ENCODE assay signal across 22 mouse cellular contexts in genomic region chr11:115271481-115271880, GRCm38 (mm10). TPM values are rescaled to one million over a fixed set of nuclear protein-coding genes. Genes with fewer than 3 reads are reported as not detected.
DNase-seq lines count a peak whose midpoint lies in the region.
"Had no signal": no experiment of that assay in that cellular context is flagged by ENCODE, and none has a peak within 500 bp of the region (broad histone marks: within the 10 kb centered on the region; RNA-seq: fewer than 3 reads in every experiment).

No protein-coding gene starts in this region.

- peak; percentile 63 for DNase-seq in adrenal gland, adult 2 months
- DNase-seq in adrenal gland, postnatal 14 days, result no peak
- peak; percentile 72 for DNase-seq in cerebellum, adult 9-11 months
- no peak for DNase-seq in cerebellum, postnatal 4 days (ENCODE audit: low spot score in 2 of 2)
- DNase-seq: adrenal gland, postnatal 10 days; adrenal gland, postnatal 36 days; cerebellum, adult 11 months; cerebellum, adult 2 months; cerebellum, adult 9-10 months; embryo, embryonic 11 days had no signal

RNA-seq across cellular contexts. Expression of gene Grin2c, which starts 4.4 kb away (rescaled TPM):
- 1 to 10 TPM; 2.3 to 9.4 TPM for total RNA-seq in adrenal gland, adult 2 months (2021)
- polyA plus RNA-seq in adrenal gland, adult 2 months (2012; rRNA removed), result 13.8 and 25.5 TPM in 2 replicates
- total RNA-seq in adrenal gland, postnatal 14 days (2021), result 0.90 and 0.96 TPM in 2 replicates
- total RNA-seq: common myeloid progenitor, adult 5-6 weeks; MEL had no signal
- polyA plus RNA-seq: C2C12; embryonic facial prominence, embryonic 13.5 days; embryonic facial prominence, embryonic 15.5 days; forebrain, embryonic 10.5 days; forebrain, embryonic 12.5 days had no signal

RNA-seq across cellular contexts. Expression of gene Fdxr, which starts 5.4 kb away (rescaled TPM):
- 1,000 to 10,000 TPM; 1,196 to 1,476 TPM for total RNA-seq in adrenal gland, adult 2 months (2021)
- polyA plus RNA-seq in adrenal gland, adult 2 months (2012; rRNA removed), result 2,178 and 2,420 TPM in 2 replicates
- 592 and 605 TPM in 2 replicates for total RNA-seq in adrenal gland, postnatal 14 days (2021)

RNA-seq across cellular contexts. Expression of gene Fads6, which starts 26.0 kb away (rescaled TPM):
- total RNA-seq in adrenal gland, adult 2 months (2021), result 10 to 100 TPM; 56.7 to 76.5 TPM
- 87.7 and 93.1 TPM in 2 replicates for polyA plus RNA-seq in adrenal gland, adult 2 months (2012; rRNA removed)
- 18.4 and 21.2 TPM in 2 replicates for total RNA-seq in adrenal gland, postnatal 14 days (2021)

RNA-seq across cellular contexts. Expression of gene Otop2, which starts 35.5 kb away (rescaled TPM):
- total RNA-seq in adrenal gland, adult 2 months (2021), result not detected
- 0.12 TPM in 1 of 2 replicates, not detected in the other for polyA plus RNA-seq in adrenal gland, adult 2 months (2012; rRNA removed)
- not detected in 2 replicates for total RNA-seq in adrenal gland, postnatal 14 days (2021)
- total RNA-seq: adrenal gland, adult 18-20 months; adrenal gland, postnatal 10 days; adrenal gland, postnatal 36 days; common myeloid progenitor, adult 5-6 weeks; MEL had no signal
- polyA plus RNA-seq: C2C12; embryonic facial prominence, embryonic 11.5 days; erythroblast, embryonic 14.5 days; forebrain, embryonic 12.5 days; forebrain, embryonic 14.5 days had no signal

RNA-seq across cellular contexts. Expression of gene Ush1g, which starts 50.4 kb away (rescaled TPM):
- under 1 TPM; 0.49 to 0.69 TPM for total RNA-seq in adrenal gland, adult 2 months (2021)
- 0.50 and 0.52 TPM in 2 replicates for polyA plus RNA-seq in adrenal gland, adult 2 months (2012; rRNA removed)
- 0.33 and 0.38 TPM in 2 replicates for total RNA-seq in adrenal gland, postnatal 14 days (2021)
- total RNA-seq: common myeloid progenitor, adult 5-6 weeks; ES-E14; MEL had no signal
- polyA plus RNA-seq: embryonic facial prominence, embryonic 11.5 days; embryonic facial prominence, embryonic 13.5 days; erythroblast, embryonic 14.5 days; forebrain, embryonic 10.5 days; forebrain, embryonic 12.5 days; forebrain, embryonic 14.5 days had no signal

Comparison
In these comparisons a context has a peak if more than half of its experiments do, and no peak if none do; other contexts are left out.
1. DNase-seq: peak in adrenal gland, adult 2 months (single experiment) and cerebellum, adult 9-11 months (single experiment); none in adrenal gland, postnatal 14 days (single experiment) and cerebellum, postnatal 4 days (0 of 2).